Mouse (Mus musculus) naive thymus-derived CD4-positive, alpha-beta T cell, adult 5 months (primary cell): ENCODE results near the gene Cnmd. TPM values are rescaled to one million over a fixed set of nuclear protein-coding genes. Genes with fewer than 3 reads are reported as not detected.

Source experiments
- polyA plus RNA-seq: library from polyadenylated mRNA; unstranded; fragments of 100-300 nt; shearing (Covaris generic); gene quantifications from one replicate; pipeline ENCODE4 v1.2.1, GENCODE M21; 2017

The Cnmd gene
- not detected for polyA plus RNA-seq

DNA sequence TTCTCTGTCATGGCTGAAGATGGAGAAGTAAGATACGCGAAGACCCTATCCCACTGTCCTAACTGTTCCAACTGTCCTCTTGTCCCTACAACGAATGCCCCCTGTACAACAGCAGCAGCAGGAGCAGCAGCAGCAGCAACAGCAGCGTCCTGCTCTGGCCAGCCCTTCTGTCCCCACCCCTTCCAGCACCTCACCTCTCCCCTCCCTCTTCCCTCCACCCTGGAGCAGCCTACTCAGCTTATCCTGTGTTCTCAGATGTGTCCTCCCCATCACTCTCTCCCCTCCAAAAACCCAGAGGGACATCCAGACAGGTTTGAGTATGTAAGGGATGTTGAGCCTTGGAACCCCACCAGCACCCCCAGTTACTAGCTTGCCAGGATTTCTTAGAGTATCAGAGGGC lies at the start of gene Cnmd:
TSS of gene Cnmd (minus strand) at position 170 of the 400 bp plus-strand sequence.

Other genes with a start within 250 kb of the Cnmd start
- 2.6 TPM for gene Kbtbd7, start 235.7 kb downstream of the Cnmd start, polyA plus RNA-seq
- gene Kbtbd6, start 210.3 kb downstream of the Cnmd start, polyA plus RNA-seq = 0.20 TPM
- gene Elf1, start 181.0 kb downstream of the Cnmd start, polyA plus RNA-seq = 494 TPM
- 43.5 TPM for gene Wbp4, start 180.7 kb downstream of the Cnmd start, polyA plus RNA-seq
- 136 TPM for gene Sugt1, start 74.5 kb downstream of the Cnmd start, polyA plus RNA-seq
- gene Pcdh8, start 109.1 kb upstream of the Cnmd start, polyA plus RNA-seq = not detected